Mouse (Mus musculus) lung, postnatal 14 days (tissue): ENCODE measurements around the gene Dctn3.
"Not testable (repeated sequence)": the region's sequence is repeated elsewhere in the genome, so short reads cannot be mapped to it uniquely, and the experiment has no call there.

Source experiments
- DNase-seq: peaks from one replicate; pipeline ENCODE4 v3.0.0; 2021

The Dctn3 gene

GRCm38 (mm10) chr4:41737602-41738255, 14.8 kb upstream of the Dctn3 start:
- peak; percentile 72 for DNase-seq

GRCm38 (mm10) chr4:41731052-41731765, 8.2 kb upstream of the Dctn3 start, which contains the start of gene Arid3c:
Gene Arid3c (minus strand): TSS chr4:41731142.
- no peak for DNase-seq

- no peak for DNase-seq
These were observed 4.1 kb upstream of the Dctn3 start for GRCm38 (mm10) chr4:41726826-41727621.

DNA sequence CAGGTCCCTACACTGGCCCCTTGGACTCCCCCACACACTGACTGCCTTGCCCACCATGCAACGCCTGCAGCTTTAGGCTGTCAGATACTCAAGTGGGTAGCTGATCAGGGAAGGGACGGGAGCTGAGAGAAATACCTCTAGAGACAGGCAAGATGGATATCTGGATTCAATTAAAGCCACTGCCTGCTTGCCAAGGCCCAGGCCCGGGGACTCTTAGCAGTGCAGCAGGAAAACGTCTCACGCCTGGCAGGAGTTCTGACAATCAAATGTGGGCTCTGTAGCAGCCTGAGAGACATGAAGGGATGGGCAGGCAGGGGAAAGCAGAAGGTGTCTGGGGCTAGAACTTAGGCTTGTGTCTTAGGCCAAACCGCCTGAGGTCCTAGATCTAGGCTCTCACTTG, 6.1 kb downstream of the Dctn3 start:
- no peak for DNase-seq

- DNase-seq: peak; percentile 59
These were observed 7.4 kb downstream of the Dctn3 start for GRCm38 (mm10) chr4:41715596-41715995.

GRCm38 (mm10) chr4:41715082-41715481, 7.9 kb downstream of the Dctn3 start:
- DNase-seq: no peak

- peak; percentile 76 for DNase-seq
These were observed 8.7 kb downstream of the Dctn3 start for GRCm38 (mm10) chr4:41714276-41714675.

GRCm38 (mm10) chr4:41713197-41714067, 9.5 kb downstream of the Dctn3 start, which contains the start of gene Rpp25l:
Gene Rpp25l (minus strand): TSS chr4:41713534.
- DNase-seq: peak; percentile 86

DNA sequence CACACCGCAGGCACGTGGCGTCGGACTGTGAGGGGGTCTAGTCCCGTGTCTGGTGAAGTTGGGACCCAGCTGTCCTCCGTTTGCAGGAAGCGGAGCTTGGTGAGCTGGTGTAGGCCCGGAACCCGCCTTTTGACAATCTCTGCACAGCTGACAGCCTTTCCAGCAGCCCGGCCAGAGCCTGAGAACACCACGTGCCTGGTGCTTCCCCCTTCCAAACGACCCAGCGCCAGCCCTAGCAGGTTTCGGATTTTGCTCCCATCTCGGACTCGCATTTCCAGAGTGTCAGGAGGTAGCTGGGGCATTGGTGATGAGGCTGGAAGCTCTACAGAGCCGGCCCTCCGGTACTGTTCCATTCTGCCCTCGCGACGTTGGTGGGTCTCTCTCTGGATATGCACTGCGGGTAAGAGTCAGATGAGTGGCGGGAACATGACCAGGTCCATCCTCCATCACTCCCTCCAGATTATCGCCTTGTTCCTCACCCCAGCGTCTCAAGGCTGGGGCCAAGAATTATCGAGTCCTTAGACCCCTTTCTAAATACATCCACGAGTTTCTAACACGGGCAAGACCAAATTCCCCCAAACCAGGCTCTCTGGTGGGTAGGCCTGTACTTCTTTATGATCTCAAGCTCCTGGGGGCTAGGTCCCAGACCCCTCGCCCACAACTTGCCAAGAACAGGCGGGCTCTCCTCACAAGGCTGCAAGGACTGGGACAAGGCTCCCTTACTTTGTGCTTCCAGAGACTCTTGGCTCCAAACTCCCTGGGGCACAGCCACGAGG, 10.4 kb downstream of the Dctn3 start:
- DNase-seq: no peak

GRCm38 (mm10) chr4:41711705-41712375, 11.1 kb downstream of the Dctn3 start:
- no peak for DNase-seq

DNA sequence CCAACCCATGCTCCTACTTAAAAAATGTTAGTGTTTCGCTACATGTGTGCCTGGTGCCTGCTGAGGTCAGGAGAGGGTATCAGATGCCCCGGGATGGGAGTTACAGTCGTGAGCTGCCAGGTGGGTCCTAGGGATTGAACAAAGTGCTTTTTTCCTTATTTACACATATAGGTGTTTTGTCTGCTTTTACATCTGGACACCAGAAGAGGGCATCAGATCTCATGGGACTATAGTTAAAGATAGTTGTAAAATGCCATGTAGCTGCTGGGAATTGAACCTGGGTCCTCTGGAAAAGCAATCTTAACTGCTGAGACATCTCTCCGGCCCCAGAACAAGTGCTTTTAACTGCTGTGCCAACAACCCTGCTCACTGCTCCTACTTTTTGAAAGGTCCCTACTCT, 12.7 kb downstream of the Dctn3 start:
- no peak for DNase-seq

- DNase-seq: peak; percentile 54
These were observed 14.7 kb downstream of the Dctn3 start for GRCm38 (mm10) chr4:41708192-41708745.

DNA sequence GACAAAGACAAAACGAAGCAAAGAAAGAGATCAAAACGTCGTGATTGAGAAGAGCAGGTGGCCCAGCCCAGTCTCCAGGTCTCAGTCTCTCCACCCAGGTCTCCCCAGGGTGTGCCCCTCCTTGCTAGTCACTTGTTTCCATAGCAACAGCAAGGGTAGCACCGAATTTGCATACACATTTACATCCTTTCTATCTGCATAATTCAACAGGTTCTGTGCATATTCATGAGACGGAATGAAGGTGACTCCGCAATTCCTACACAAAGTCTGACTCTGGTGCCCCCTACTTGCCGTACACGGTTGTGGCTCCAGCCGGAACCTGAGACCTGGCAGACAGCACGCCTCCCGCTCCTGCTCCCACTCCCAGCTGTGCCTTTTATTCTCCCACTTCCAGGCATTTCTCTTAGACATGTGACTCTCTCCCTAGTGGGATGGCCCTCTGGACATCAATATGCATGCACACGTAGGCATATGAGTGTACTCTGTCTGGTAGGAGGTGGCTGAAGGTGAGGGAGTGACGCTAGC, 15.9 kb downstream of the Dctn3 start:
- DNase-seq: peak; percentile 70

DNA sequence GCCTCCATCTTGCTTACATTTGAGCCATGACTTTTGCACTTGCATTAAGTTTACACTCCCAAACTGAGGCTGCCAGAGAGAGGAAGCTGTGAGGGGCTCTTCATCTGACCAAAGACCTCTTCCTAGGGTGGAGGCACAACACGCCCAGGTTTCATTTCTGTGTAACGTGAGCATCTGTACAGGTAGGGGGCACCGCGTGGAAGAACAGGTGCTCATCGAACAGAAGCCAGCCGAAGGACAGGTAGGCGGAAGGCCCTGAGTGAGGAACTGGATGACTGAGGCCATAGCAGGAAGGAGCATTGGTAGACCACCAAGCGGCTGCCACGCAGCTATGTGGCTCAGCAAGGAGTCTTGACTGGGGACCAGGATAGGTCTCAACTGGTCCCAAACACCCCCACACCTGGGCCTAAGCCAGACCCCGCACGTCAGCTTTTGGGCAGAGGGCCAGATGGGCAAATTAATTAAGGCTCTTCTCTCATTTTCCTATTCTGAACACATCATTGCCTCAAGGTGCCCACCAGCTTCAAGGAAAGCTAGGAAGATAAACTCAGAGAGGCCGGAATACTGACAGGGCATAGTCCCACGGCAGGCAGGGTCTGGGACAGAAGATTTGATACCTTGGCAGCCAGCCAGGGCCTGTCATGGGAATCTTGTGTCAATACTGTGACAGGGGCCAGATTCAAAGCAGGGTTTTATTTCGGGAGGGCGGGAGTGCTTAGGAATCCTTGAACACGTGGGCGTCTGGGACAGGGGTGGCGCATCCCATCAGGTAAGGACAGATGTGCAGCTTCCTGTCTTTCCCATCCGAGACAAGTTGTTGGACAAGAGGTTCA, 16.8 kb downstream of the Dctn3 start:
- no peak for DNase-seq

GRCm38 (mm10) chr4:41704651-41705050, 18.3 kb downstream of the Dctn3 start:
- DNase-seq: no peak

GRCm38 (mm10) chr4:41702226-41702625, 20.7 kb downstream of the Dctn3 start:
- DNase-seq: not testable (repeated sequence)

DNA sequence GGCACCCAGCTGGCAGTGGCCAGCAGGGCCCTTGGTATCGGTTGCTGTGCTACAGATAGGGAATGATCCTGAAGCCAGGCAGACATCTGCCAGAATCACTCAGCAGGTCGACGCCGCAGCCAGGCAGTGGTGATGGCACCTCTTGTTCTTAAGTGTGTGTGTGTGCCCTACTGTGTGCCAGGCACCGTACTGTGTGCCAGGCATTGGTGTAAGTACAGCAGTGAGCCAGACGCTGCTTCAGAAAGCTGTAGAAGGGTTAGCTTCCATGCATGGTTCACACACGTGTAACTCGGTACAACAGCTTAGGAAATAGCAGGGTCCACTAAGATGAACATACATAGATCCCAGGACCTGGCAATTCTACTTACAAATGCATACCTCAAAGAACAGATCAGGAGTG, 22.7 kb downstream of the Dctn3 start:
- not testable (repeated sequence) for DNase-seq

DNA sequence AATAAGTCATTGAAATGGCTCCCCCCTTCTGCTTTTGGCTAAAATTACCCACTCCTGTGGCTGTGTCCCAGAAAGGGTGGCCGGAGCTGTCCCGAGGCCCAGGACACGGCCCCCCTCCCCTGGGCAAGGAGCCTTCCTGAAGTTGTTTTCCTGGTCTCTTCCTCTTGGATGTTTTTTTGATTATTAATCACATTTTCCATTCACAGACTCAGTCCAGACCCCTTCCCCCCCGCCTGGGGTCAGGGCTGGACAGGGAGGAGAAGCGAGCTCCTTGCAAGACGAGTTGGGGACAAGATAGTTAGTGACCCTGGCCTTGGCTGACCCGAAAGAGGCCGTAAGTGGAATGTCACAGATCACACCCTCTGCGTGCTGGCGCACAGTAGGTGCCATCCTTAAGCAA, 23.2 kb downstream of the Dctn3 start, which contains the start of gene Il11ra1:
Gene Il11ra1 (plus strand): TSS at position 207 of the 400 bp plus-strand sequence.
- not testable (repeated sequence) for DNase-seq

DNA sequence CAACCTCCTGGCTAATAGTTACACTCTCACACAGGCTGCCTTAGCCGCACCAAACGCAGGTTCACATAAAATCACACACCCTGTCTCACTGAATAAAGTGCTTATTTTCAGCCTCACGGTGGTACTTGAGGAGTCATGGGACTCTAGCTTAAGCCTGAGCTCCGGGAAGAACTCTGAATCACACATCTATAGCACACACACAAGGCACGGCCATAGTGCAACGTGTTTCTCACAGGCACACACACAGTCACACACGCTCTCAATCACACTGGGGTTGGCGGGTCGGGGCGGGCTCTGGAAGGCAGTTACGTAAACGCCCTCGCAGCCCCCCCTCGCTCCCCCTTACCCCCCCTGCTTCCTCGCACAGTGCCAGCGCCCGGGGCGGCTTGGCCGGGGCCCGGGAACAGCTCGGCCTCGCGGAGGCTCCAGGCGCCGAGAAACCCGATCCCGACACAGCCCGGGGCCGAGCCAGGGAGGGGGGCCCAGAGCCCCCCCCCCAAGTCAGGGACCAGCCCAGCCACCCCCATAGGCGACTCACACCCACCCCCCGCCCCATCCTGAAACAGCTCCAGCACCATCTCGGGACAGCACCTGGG, 24.5 kb downstream of the Dctn3 start:
- peak; percentile 54 for DNase-seq
